Mouse (Mus musculus): Measurements from ENCODE around the gene Poll. TPM values are rescaled to one million over a fixed set of nuclear protein-coding genes. Genes with fewer than 3 reads are reported as not detected.

The Poll gene
- 14.5 and 14.7 TPM in 2 replicates for polyA plus RNA-seq (2015; fragmentation: Nextera tagmentation; extraction: Ambion mirVana)

DNA sequence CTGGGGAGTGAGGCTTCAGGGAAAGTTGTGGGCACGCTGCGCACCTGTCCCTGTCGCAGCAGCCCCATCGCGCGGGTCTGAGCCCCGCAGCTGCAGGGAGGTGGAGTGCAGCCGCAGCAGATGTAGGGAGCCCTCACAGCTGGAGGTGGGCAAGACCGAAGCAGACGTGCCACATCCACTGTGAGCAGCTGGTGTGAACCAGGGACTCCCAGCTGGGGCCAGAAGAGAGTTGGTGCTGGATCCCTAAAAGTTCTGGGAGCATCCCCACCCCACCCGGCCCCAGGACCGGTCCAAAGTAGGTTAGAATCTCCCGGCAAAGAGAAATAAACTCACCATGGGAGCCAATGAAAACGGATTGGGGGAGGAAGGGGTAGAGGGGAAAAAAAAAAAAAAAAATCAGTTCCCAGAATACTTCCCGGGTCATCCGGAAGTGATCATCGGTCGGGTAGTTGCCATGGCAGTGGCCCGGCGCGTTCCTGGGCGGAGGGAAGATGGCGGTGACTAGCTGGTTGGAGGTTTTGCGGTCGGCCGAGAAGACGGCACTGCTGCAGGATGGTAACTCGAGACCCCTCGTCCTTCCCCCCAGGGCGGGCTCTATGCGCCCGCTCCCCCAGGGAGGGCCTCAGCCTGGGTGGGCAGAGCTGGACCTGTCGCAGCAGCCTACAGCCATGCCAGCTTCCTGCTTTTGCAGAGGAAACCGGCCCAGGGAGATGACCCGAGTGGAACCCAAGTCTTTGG is at the start of gene Poll, which contains the start of gene Gm17018:
Gene Poll (minus strand): TSS at position 379 of the 738 bp plus-strand sequence.
Gene Gm17018 (plus strand): TSS at position 463 of the 738 bp plus-strand sequence.
- Histone ChIP-seq H3K27me3 (replicated peaks; ENCODE audit: control insufficient read depth, insufficient read depth, low read length) (no peaks in the 10 kb centered on the region), H3K4me3 (ENCODE audit: low read length) (peak within 1 kb of the TSS; percentile 82), H3K36me3 (ENCODE audit: control insufficient read depth, insufficient read depth, low read length) (0 out of 2 replicates have a peak, but pooled peaks cover 3% of the 10 kb centered on the region), H3K9me3 (ENCODE audit: control insufficient read depth, low read length) (no peaks in the 10 kb centered on the region), H3K27ac (ENCODE audit: low read length) (peak within 1 kb of the TSS; percentile 66), H3K4me1 (ENCODE audit: control insufficient read depth, insufficient read depth, low read length) (peaks cover 5% of the 10 kb centered on the region), H3K4me2 (ENCODE audit: low read depth, low read length) (peak within 1 kb of the TSS; percentile 93), H3K9ac (ENCODE audit: low read depth, low read length) (peak within 1 kb of the TSS; percentile 87)
- peak; percentile 90 for ATAC-seq
- under 1% methylated on average over 35 of the region's 35 CpGs for WGBS

DNA sequence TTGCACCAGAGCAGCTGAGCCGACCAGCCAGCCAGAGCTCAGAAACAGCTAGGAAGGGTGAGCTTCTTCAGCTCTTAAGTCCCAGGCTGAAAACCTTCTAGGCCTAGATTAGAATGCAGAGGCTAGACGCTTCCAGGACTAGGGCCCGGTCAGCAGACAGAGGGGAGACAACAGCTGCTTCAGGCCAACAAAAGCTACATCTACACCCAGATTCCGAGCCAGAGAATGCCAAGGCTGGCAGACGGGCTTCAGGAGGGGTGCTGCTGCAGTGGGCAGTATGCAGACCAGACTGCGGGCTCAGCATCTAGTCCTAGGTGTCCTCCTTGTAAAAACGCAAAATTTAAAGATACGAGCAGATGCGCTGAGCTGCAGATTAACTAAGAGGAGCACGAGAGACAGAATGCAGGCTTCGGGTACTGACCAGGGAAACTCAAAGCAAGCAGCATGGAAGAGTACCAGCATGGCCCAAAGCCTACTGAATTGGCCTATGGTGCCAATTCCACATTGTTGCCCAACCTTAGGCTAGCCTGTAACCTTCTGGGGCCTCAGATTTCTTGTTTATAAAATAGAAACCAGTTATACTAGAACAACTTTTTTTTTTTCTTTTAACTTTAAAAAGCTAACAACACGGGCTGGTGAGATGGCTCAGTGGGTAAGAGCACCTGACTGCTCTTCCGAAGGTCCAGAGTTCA is 48.5 kb upstream of the Poll start:
- Histone ChIP-seq H3K27ac (ENCODE audit: low read length) (no peak overlapping the region), H3K4me2 (ENCODE audit: low read depth, low read length) (no peak overlapping the region), H3K4me1 (ENCODE audit: control insufficient read depth, insufficient read depth, low read length) (no peaks in the 10 kb centered on the region), H3K9me3 (ENCODE audit: control insufficient read depth, low read length) (no peaks in the 10 kb centered on the region), H3K9ac (ENCODE audit: low read depth, low read length) (no peak overlapping the region), H3K36me3 (ENCODE audit: control insufficient read depth, insufficient read depth, low read length) (no peaks in the 10 kb centered on the region), H3K27me3 (replicated peaks; ENCODE audit: control insufficient read depth, insufficient read depth, low read length) (no peaks in the 10 kb centered on the region), H3K4me3 (ENCODE audit: low read length) (no peak overlapping the region)
- no peak for ATAC-seq
- 87% methylated on average over 13 of the region's 13 CpGs for WGBS

DNA sequence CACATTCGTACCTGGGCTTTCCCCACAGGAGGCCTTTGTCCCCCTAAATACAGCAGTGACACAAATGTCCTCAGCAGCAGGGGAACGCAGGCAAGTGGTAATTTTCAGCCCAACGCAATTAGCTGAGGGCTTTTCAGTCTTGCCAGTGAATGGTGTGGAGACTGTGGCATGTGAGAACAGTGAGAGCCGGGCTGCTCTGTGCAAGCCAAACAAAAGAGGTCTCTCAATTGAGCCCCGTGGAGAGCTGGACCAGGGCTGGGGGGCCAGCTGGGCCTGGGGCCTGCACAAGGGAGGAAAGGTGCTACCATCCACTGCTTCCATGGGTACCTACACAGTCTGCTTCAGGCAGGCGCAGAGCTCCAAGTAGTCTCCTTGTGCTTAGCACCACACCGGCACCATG is 47.1 kb upstream of the Poll start:
- Histone ChIP-seq H3K27me3 (replicated peaks; ENCODE audit: control insufficient read depth, insufficient read depth, low read length) (no peaks in the 10 kb centered on the region), H3K4me1 (ENCODE audit: control insufficient read depth, insufficient read depth, low read length) (no peaks in the 10 kb centered on the region), H3K9ac (ENCODE audit: low read depth, low read length) (no peak overlapping the region), H3K27ac (ENCODE audit: low read length) (no peak overlapping the region), H3K4me3 (ENCODE audit: low read length) (no peak overlapping the region), H3K9me3 (ENCODE audit: control insufficient read depth, low read length) (no peaks in the 10 kb centered on the region), H3K36me3 (ENCODE audit: control insufficient read depth, insufficient read depth, low read length) (no peaks in the 10 kb centered on the region), H3K4me2 (ENCODE audit: low read depth, low read length) (no peak overlapping the region)
- no peak for ATAC-seq
- WGBS: 43% methylated on average over 7 of the region's 7 CpGs

DNA sequence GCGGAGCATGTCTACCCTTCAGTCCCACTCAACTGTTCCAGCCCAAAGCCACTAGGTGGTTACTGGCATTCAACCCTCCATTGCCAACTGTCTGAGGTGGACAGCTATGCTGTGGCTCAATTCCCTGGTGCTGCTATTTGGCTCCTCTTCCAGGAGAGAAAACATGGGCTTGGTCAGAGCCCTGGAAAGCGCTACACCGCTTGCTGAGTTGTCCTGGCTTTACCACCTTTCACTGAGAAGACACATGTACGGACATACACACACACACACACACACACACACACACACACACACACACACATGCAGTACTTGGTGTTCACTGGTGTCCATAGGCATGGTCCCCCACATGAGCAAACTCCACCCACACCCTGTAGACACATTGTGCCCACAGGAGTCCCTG is 46.4 kb upstream of the Poll start:
- no peak for ATAC-seq
- H3K4me1 ChIP-seq (ENCODE audit: control insufficient read depth, insufficient read depth, low read length): no peaks in the 10 kb centered on the region
- no peaks in the 10 kb centered on the region for H3K36me3 ChIP-seq (ENCODE audit: control insufficient read depth, insufficient read depth, low read length)
- H3K9ac ChIP-seq (ENCODE audit: low read depth, low read length): no peak overlapping the region
- WGBS: 84% methylated on average over 4 of the region's 4 CpGs
- no peak overlapping the region for H3K4me3 ChIP-seq (ENCODE audit: low read length)
- H3K27me3 ChIP-seq (replicated peaks; ENCODE audit: control insufficient read depth, insufficient read depth, low read length): no peaks in the 10 kb centered on the region
- H3K9me3 ChIP-seq (ENCODE audit: control insufficient read depth, low read length): no peaks in the 10 kb centered on the region
- no peak overlapping the region for H3K4me2 ChIP-seq (ENCODE audit: low read depth, low read length)
- H3K27ac ChIP-seq (ENCODE audit: low read length): no peak overlapping the region

DNA sequence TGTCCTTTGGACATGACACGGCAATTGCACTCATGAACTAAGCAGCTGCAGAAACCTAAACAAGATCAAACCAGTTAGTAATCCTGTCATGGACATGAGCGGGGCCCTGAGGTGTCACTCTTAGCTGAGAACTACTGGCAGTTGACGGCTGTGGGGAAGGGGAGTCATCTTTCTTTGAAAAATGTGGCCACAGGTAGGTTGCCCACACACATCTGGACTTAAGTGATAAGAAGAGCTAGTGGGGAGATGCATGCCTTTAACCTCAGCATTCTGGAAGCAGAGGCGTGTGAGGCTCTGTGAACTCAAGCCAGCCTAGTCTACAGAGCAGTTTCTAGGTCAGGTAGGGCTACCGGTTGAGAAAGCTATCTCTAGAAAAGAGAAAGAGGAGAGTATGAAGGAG is 42.3 kb upstream of the Poll start:
- no peaks in the 10 kb centered on the region for H3K4me1 ChIP-seq (ENCODE audit: control insufficient read depth, insufficient read depth, low read length)
- no peak overlapping the region for H3K4me3 ChIP-seq (ENCODE audit: low read length)
- WGBS: 80% methylated on average over 5 of the region's 5 CpGs
- no peak overlapping the region for H3K4me2 ChIP-seq (ENCODE audit: low read depth, low read length)
- H3K27me3 ChIP-seq (replicated peaks; ENCODE audit: control insufficient read depth, insufficient read depth, low read length): no peaks in the 10 kb centered on the region
- H3K27ac ChIP-seq (ENCODE audit: low read length): no peak overlapping the region
- H3K9ac ChIP-seq (ENCODE audit: low read depth, low read length): no peak overlapping the region
- ATAC-seq: no peak
- no peaks in the 10 kb centered on the region for H3K36me3 ChIP-seq (ENCODE audit: control insufficient read depth, insufficient read depth, low read length)
- H3K9me3 ChIP-seq (ENCODE audit: control insufficient read depth, low read length): no peaks in the 10 kb centered on the region

DNA sequence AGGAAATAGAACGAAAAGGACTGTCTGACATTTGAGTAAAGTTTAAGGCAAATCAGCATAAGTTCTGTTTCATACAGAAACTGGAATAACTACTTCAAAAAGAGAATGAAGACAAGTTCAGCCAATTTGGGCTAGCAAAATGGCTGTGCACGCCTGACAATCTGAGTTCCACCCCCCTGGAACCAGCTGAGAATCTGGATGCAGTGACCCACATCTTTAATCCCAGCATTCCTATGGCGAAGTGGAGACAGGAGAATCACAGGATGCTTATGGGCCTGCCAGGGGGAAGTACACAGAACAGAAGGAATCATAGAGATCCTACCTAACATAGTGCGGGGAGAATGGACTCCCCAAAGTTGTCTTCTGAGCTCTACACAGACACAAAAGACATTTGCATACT is 36.8 kb upstream of the Poll start:
- ATAC-seq: no peak
- Histone ChIP-seq H3K9ac (ENCODE audit: low read depth, low read length) (no peak overlapping the region), H3K4me3 (ENCODE audit: low read length) (no peak overlapping the region), H3K9me3 (ENCODE audit: control insufficient read depth, low read length) (no peaks in the 10 kb centered on the region), H3K36me3 (ENCODE audit: control insufficient read depth, insufficient read depth, low read length) (no peaks in the 10 kb centered on the region), H3K4me1 (ENCODE audit: control insufficient read depth, insufficient read depth, low read length) (no peaks in the 10 kb centered on the region; the same call in 1 of the 2 replicates), H3K4me2 (ENCODE audit: low read depth, low read length) (no peak overlapping the region), H3K27me3 (replicated peaks; ENCODE audit: control insufficient read depth, insufficient read depth, low read length) (no peaks in the 10 kb centered on the region), H3K27ac (ENCODE audit: low read length) (no peak overlapping the region)
- WGBS: 82% methylated on average over 4 of the region's 4 CpGs

DNA sequence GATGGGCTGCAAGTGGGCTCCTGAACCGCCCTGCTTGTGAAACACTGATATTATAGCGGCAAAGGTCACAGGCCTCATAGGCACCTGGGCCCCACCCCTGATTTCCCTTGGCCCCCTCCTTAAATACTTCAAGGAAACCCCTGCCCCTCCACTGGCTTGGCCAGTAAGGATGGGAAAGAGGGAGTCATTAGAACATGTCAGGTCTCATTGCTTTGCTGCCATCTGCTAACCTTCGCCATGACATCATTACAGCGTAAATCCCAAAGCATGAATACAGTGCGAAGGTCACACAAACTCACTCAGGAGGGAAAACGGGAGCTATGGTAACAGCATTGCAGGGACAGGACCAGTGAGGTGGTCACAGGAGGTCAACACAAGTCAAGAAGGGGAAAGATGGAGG is 36.1 kb upstream of the Poll start:
- Histone ChIP-seq H3K4me1 (ENCODE audit: control insufficient read depth, insufficient read depth, low read length) (peaks cover 5% of the 10 kb centered on the region), H3K36me3 (ENCODE audit: control insufficient read depth, insufficient read depth, low read length) (no peaks in the 10 kb centered on the region), H3K27me3 (replicated peaks; ENCODE audit: control insufficient read depth, insufficient read depth, low read length) (no peaks in the 10 kb centered on the region), H3K27ac (ENCODE audit: low read length) (no peak overlapping the region), H3K4me3 (ENCODE audit: low read length) (no peak overlapping the region), H3K9ac (ENCODE audit: low read depth, low read length) (no peak overlapping the region), H3K9me3 (ENCODE audit: control insufficient read depth, low read length) (no peaks in the 10 kb centered on the region), H3K4me2 (ENCODE audit: low read depth, low read length) (no peak overlapping the region)
- no peak for ATAC-seq
- 80% methylated on average over 6 of the region's 6 CpGs for WGBS

DNA sequence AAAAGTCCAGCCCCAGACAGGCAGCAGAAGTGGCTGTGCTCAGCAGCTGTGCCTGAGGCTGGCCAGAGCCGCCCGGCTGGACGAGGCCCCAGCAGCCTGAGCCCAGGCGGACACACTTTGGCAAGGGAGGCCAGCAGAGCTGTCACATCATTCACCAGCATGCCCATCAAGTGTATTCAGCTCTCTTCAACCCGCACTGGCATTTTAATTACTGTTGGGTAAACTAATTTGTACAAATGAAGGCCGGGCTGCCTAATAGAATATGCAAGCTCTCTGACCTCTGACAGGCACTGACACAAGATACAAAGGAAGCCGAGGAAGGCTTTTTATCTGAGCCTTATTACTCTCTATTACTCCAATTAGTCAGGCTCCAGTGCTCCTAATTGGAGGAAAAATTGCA is 35.7 kb upstream of the Poll start:
- no peak for ATAC-seq
- Histone ChIP-seq H3K36me3 (ENCODE audit: control insufficient read depth, insufficient read depth, low read length) (no peaks in the 10 kb centered on the region), H3K9me3 (ENCODE audit: control insufficient read depth, low read length) (no peaks in the 10 kb centered on the region), H3K27ac (ENCODE audit: low read length) (no peak overlapping the region), H3K27me3 (replicated peaks; ENCODE audit: control insufficient read depth, insufficient read depth, low read length) (no peaks in the 10 kb centered on the region), H3K4me2 (ENCODE audit: low read depth, low read length) (no peak overlapping the region), H3K4me3 (ENCODE audit: low read length) (no peak overlapping the region), H3K4me1 (ENCODE audit: control insufficient read depth, insufficient read depth, low read length) (peaks cover 6% of the 10 kb centered on the region), H3K9ac (ENCODE audit: low read depth, low read length) (no peak overlapping the region)
- 62% methylated on average over 7 of the region's 7 CpGs for WGBS

DNA sequence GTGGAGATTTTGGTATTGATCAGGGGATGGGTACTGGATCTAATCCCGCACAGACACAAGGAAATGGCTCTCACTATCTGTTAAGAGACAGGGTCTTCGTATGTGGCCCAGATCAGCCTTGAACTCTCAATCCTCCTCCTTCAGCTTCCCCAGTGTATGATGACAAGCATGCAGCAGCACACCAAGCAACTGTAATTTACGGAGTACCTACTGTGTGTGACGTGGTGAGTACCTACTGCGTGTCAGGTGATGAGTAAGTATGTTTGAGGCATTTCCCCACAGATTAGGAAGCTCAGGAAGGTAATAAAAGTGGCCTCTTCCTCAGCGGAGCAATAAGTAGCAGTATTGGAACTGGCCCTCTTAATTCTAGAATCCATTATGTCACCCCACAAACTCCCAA is 35.1 kb upstream of the Poll start:
- H3K36me3 ChIP-seq (ENCODE audit: control insufficient read depth, insufficient read depth, low read length): no peaks in the 10 kb centered on the region
- H3K9ac ChIP-seq (ENCODE audit: low read depth, low read length): no peak overlapping the region
- no peak for ATAC-seq
- no peak overlapping the region for H3K4me2 ChIP-seq (ENCODE audit: low read depth, low read length)
- no peaks in the 10 kb centered on the region for H3K27me3 ChIP-seq (replicated peaks; ENCODE audit: control insufficient read depth, insufficient read depth, low read length)
- 86% methylated on average over 6 of the region's 6 CpGs for WGBS
- no peaks in the 10 kb centered on the region for H3K9me3 ChIP-seq (ENCODE audit: control insufficient read depth, low read length)
- H3K4me3 ChIP-seq (ENCODE audit: low read length): no peak overlapping the region
- H3K27ac ChIP-seq (ENCODE audit: low read length): no peak overlapping the region
- H3K4me1 ChIP-seq (ENCODE audit: control insufficient read depth, insufficient read depth, low read length): peaks cover 6% of the 10 kb centered on the region

All from intestine, embryonic 16.5 days (tissue).